Mouse (Mus musculus) embryonic stem cell, embryonic (primary cell): ENCODE measurements around the gene 1810013L24Rik.
"Not testable (repeated sequence)": the region's sequence is repeated elsewhere in the genome, so short reads cannot be mapped to it uniquely, and the experiment has no call there.

Source experiments
- CTCF ChIA-PET, 4 experiments: fragments of 300-600 bp in 2 of 4; fragments of 350-600 bp in 2 of 4; sonication (Branson Sonifier 250); formaldehyde crosslinking; loops; one replicate each; lab custom pipeline; 2022; ENCODE audit warnings: inconsistent platforms in 2 of 4; lab: Charles Lee
- POLR2A ChIA-PET, 4 experiments: fragments of 300-600 bp in 2 of 4; fragments of 350-600 bp in 2 of 4; sonication (Branson Sonifier 250); formaldehyde crosslinking; loops; one replicate each; lab custom pipeline; 2022; ENCODE audit warnings: antibody characterized with exemption in 4 of 4, inconsistent platforms in 1 of 4; lab: Charles Lee

The 1810013L24Rik gene

DNA sequence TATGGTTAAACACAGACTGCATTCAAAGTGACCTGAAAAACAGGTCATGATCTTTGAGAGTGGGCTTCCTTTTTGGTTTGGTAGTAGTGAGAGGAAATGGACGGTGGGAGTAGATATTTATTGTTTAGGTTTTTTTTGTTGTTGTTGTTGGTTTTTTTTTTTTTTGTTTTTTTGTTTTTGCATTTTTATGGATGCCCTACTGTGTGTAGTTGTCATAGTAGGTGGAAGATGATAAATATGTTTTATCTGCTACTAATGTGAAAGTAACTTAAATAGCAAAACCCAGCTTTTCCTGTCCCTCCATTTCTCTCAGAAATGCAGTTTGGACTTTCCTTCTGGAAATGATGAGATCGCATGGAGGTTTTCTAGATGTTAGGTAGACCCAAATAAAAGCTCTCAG, 26.9 kb downstream of the 1810013L24Rik start:
- ChIA-PET POLR2A (interaction anchor here in 1 of 4 experiments (1.0 to 4.8 kb wide), 4 partner anchors 12 to 45 kb away, joined by 3 to 26 read pairs (median 3); no protein-coding TSS in a partner anchor), CTCF (no interaction called here)

DNA sequence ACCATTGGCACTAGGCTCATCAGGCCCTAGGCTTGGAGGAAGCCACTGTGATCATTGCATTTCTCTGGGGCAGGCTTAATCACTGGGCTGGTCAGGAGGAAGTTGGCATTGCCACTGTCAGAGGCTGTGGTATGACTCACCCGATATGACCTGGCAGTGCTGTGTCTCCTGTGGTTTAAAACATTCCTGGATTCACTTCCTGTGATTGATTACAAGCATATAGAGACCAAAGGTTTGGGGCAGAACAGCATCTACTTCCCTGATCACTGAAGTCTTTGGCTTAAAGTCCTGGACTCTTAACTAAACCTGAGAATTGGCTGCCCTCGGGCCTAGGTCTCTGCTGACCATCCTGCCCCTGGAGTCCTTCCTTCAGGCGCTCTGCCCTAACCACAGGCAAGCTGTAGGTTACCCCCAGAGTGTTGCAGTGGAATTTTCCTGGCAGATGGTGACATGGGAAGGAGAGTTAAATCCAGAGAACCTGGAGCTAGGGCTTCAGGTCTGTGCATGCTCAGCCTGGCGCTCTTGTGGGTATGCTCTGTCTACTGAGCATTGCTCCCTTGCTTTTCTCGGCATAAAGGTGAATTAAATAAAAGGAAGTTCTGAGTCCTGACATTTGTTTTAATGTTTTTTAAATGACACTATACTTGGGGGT, 32.6 kb downstream of the 1810013L24Rik start:
- POLR2A ChIA-PET: interaction anchor here in 3 of 4 experiments (0.5 to 4.7 kb wide), 9 partner anchors 10 to 121 kb away, joined by 3 to 57 read pairs (median 4); no protein-coding TSS in a partner anchor

DNA sequence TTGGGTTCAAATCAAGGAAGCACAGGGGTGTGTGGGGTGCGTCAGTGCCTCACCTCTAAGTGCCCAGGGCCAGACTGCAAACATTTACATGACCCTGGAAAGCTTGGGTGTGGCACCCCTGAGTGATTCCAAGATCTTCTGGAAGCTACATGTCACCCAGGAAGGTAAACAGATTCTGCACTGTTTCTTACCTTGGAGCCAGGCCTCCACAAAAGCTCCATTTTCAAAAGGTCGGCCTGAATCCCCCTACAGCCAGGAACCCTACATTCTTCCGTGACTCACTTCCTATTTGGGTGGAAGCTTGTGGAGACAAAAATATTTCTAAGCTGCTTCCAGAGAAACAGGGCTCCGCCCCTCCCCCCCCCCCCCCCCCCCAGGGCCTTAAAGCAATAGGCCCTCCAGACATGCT, 34.3 kb downstream of the 1810013L24Rik start:
- POLR2A ChIA-PET: interaction anchor here in 3 of 4 experiments (0.6 to 4.7 kb wide), 36 partner anchors 9 to 1679 kb away, joined by 3 to 57 read pairs (median 4); partner anchors contain the start of gene Carhsp1 (in 1 of the 3)
- CTCF ChIA-PET: interaction anchor here (0.6 to 1.0 kb wide), 8 partner anchors 20 to 1509 kb away, joined by 3 to 6 read pairs (median 3); no protein-coding TSS in a partner anchor

More for the DNA sequence above, 32.6 kb downstream of the 1810013L24Rik start:
- CTCF ChIA-PET: no interaction called here

GRCm38 (mm10) chr16:8867406-8867955, 37.6 kb downstream of the 1810013L24Rik start:
- ChIA-PET POLR2A (interaction anchor here in 3 of 4 experiments (0.6 to 2.0 kb wide), 6 partner anchors 24 to 196 kb away, joined by 3 to 6 read pairs (median 4); partner anchors contain the start of gene Carhsp1 (in 1 of the 3)), CTCF (interaction anchor here in 2 of 4 experiments (0.6 to 1.5 kb wide), 2 partner anchors 26 to 61 kb away, joined by 4 read pairs; no protein-coding TSS in a partner anchor)

GRCm38 (mm10) chr16:8868506-8868905, 38.6 kb downstream of the 1810013L24Rik start:
- ChIA-PET POLR2A (interaction anchor here in 2 of 4 experiments (1.0 to 2.0 kb wide), 11 partner anchors 8 to 197 kb away, joined by 3 to 7 read pairs (median 4); partner anchors contain the start of gene Carhsp1 (in 1 of the 2)), CTCF (interaction anchor here in 3 of 4 experiments (0.6 to 1.5 kb wide), 6 partner anchors 8 to 457 kb away, joined by 3 to 5 read pairs (median 3); no protein-coding TSS in a partner anchor)

DNA sequence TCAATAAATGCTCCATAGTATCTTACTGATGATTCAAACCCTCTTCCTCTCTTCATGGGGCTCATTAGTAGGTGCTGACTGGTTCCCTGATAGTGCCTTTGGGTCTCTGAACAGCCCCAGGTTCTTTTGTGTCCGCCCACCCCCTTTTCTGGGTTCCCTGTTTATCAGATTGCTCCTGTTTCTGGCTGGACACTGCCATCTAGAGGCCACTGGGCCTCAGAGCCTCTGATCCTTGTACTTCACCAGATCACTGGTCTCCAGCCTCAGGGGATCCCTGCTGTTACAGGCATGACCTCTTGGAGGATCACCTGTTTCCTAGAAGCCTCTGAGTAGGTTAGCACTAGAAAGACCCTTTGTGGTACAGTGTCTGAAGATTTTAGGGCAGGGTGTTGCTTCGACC, 39.8 kb downstream of the 1810013L24Rik start:
- ChIA-PET POLR2A (interaction anchor here in 3 of 4 experiments (1.0 to 2.8 kb wide), 10 partner anchors 9 to 202 kb away, joined by 3 to 8 read pairs (median 4); no protein-coding TSS in a partner anchor), CTCF (interaction anchor here in 1 of 4 experiments (1.2 kb wide), 2 partner anchors 59 to 63 kb away, joined by 3 to 4 read pairs; no protein-coding TSS in a partner anchor)

DNA sequence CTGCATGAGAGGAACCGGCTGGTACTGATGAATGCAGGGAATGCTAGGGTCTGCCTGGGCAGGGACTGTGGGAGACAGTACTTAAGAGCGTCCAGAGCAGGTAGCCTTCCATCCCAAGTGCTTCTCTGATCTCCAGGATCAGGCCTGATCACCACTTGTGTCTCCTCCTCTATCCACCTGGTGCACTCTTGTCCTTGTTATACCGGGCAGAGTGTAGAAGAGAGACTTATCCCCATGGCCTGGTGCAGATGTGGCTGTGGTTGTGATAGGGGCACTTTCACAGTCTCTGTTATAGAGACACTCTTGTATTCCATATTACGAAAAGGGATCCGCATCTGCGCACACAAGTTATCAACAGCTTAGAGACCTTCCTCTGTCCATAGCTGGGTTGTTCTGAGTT, 41.5 kb downstream of the 1810013L24Rik start:
- ChIA-PET CTCF (interaction anchor here in 2 of 4 experiments (0.6 to 1.9 kb wide), 8 partner anchors 11 to 1126 kb away, joined by 3 to 6 read pairs (median 4); partner anchors contain the start of gene Mettl22 (in 1 of the 2)), POLR2A (interaction anchor here (0.7 to 2.8 kb wide), 15 partner anchors 9 to 401 kb away, joined by 3 to 8 read pairs (median 4); partner anchors contain the start of genes Carhsp1 (in 2 of the 4) and Mettl22 (in 1 of the 4))

- ChIA-PET CTCF (interaction anchor here in 3 of 4 experiments (0.6 to 1.9 kb wide), 11 partner anchors 10 to 1526 kb away, joined by 3 to 6 read pairs (median 4); partner anchors contain the start of gene Mettl22 (in 1 of the 3)), POLR2A (interaction anchor here in 3 of 4 experiments (0.5 to 2.8 kb wide), 21 partner anchors 9 to 757 kb away, joined by 3 to 8 read pairs (median 3); partner anchors contain the start of genes Carhsp1 (in 2 of the 3) and Mettl22 (in 1 of the 3))
Measured at GRCm38 (mm10) chr16:8872019-8872418, 42.1 kb downstream of the 1810013L24Rik start.

DNA sequence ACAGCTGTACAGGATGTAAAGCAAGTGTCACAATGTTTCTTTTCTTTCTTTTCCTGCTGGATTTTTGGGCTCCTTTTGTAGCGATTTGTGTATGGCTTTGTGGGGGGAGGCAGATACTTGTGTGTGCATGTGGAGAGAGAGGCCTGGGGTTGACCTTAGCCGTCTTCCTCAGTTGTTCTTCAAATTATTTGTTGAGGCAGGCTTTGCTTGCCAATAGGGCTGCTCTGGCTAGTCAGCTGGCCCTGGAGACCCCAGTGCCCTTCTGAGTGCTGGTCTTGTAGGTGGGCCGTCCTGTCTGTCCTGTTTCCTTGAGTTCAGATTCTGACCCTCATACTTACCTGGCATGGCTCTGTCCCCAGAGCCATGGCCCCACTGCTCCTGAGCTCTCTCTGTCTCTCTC, 42.6 kb downstream of the 1810013L24Rik start:
- POLR2A ChIA-PET: interaction anchor here in 3 of 4 experiments (0.5 to 2.8 kb wide), 17 partner anchors 8 to 756 kb away, joined by 3 to 8 read pairs (median 3); partner anchors contain the start of gene Carhsp1 (in 1 of the 3)
- CTCF ChIA-PET: interaction anchor here in 3 of 4 experiments (0.6 to 1.6 kb wide), 10 partner anchors 9 to 1525 kb away, joined by 3 to 6 read pairs (median 4); partner anchors contain the start of gene Mettl22 (in 1 of the 3)

- ChIA-PET CTCF (interaction anchor here in 3 of 4 experiments (0.5 to 1.3 kb wide), 5 partner anchors 53 to 1120 kb away, joined by 3 to 4 read pairs (median 3); no protein-coding TSS in a partner anchor), POLR2A (interaction anchor here in 2 of 4 experiments (0.6 to 2.2 kb wide), 7 partner anchors 8 to 412 kb away, joined by 3 to 8 read pairs (median 4); no protein-coding TSS in a partner anchor)
Measured at GRCm38 (mm10) chr16:8880076-8880475, 50.2 kb downstream of the 1810013L24Rik start.

GRCm38 (mm10) chr16:8883674-8884241, 53.9 kb downstream of the 1810013L24Rik start:
- POLR2A ChIA-PET: interaction anchor here in 3 of 4 experiments (0.5 to 1.9 kb wide), 17 partner anchors 9 to 1110 kb away, joined by 3 to 6 read pairs (median 3); partner anchors contain the start of gene Carhsp1 (in 1 of the 3)
- CTCF ChIA-PET: interaction anchor here (0.5 to 1.6 kb wide), 46 partner anchors 9 to 1114 kb away, joined by 3 to 7 read pairs (median 3); partner anchors contain the start of gene Grin2a (in 1 of the 4)

GRCm38 (mm10) chr16:8894214-8894613, 64.3 kb downstream of the 1810013L24Rik start:
- CTCF ChIA-PET: interaction anchor here in 1 of 4 experiments (2.2 kb wide), 1 partner anchor 10 kb away, joined by 7 read pairs; no protein-coding TSS in a partner anchor
- POLR2A ChIA-PET: interaction anchor here in 2 of 4 experiments (0.7 to 1.1 kb wide), 2 partner anchors 10 to 481 kb away, joined by 3 to 4 read pairs; no protein-coding TSS in a partner anchor

DNA sequence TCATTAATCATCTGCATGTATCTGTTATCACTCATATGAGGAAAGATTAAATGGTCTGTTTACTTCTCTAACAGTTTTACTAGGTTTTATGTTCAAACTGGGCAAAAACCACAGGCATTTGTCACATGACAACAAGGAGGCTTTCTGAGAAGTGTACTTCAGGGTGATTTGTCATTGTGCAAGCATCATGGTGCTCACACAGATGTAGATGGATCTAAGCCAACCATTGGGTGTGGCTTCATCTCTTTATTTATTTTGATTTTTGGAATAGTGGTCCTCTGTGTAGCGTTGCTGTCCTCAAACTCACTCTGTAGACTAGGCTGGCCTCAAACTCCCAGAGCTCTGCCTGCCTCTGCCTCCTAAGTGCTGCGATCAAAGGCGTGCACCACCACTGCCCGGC, 65.4 kb downstream of the 1810013L24Rik start:
- ChIA-PET POLR2A (no interaction called here), CTCF (interaction anchor here in 1 of 4 experiments (2.2 kb wide), 1 partner anchor 11 kb away, joined by 7 read pairs; no protein-coding TSS in a partner anchor)

GRCm38 (mm10) chr16:8906115-8906514, 76.2 kb downstream of the 1810013L24Rik start:
- POLR2A ChIA-PET: not testable (repeated sequence)
- CTCF ChIA-PET: interaction anchor here in 1 of 4 experiments (1.2 kb wide), 1 partner anchor 23 kb away, joined by 4 read pairs; no protein-coding TSS in a partner anchor
